In the genomic region with DNA sequence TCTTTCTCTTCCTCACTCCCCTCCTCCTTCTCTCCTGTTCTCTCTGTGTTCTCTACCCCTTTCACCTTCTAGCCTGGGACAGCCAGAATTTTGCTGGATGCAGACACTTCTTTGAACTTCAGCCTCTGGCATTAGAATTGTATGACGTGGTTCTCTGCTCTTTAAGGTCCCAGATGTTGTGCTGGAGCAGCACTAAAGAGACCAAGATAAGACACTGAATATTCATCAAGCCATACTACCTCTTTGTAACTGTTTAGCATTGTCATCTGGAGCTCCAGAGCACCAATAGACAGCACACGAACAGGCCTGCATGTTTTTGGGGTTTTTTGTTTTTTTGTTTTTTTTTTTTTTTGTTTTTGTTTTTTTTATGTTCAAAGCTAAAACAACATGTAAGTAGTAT, we compare ENCODE assay signal across 27 mouse cellular contexts.
"Had no signal": no experiment of that assay in that cellular context is flagged by ENCODE, and none has a peak within 500 bp of the region (broad histone marks: within the 10 kb centered on the region; RNA-seq: fewer than 3 reads in every experiment).

No protein-coding gene starts in this region.

- H3K36me3 ChIP-seq: embryonic facial prominence, embryonic 10.5 days; embryonic facial prominence, embryonic 12.5 days; embryonic facial prominence, embryonic 13.5 days; embryonic facial prominence, embryonic 15.5 days; forebrain, embryonic 10.5 days; forebrain, embryonic 12.5 days; forebrain, embryonic 15.5 days; heart, embryonic 10.5 days had no signal

- H3K4me2 ChIP-seq: embryonic facial prominence, embryonic 12.5 days; embryonic facial prominence, embryonic 13.5 days; embryonic facial prominence, embryonic 15.5 days; forebrain, embryonic 12.5 days; forebrain, embryonic 13.5 days; forebrain, embryonic 15.5 days had no signal

- H3K27ac ChIP-seq: embryonic facial prominence, embryonic 10.5 days; embryonic facial prominence, embryonic 12.5 days; embryonic facial prominence, embryonic 13.5 days; embryonic facial prominence, embryonic 15.5 days; forebrain, embryonic 10.5 days; forebrain, embryonic 12.5 days; forebrain, embryonic 13.5 days; forebrain, embryonic 15.5 days; gastrocnemius, adult 2 months; heart, adult 2 months; heart, embryonic 10.5 days had no signal

- H3K9ac ChIP-seq: embryonic facial prominence, embryonic 12.5 days; embryonic facial prominence, embryonic 13.5 days; embryonic facial prominence, embryonic 15.5 days; forebrain, embryonic 12.5 days; forebrain, embryonic 13.5 days; forebrain, embryonic 15.5 days; forebrain, postnatal 0 days had no signal

- DNase-seq: cerebellum, adult 9-10 months; cerebellum, adult 9-11 months; cerebellum, postnatal 10 days; cerebellum, postnatal 14 days; cerebellum, postnatal 25 days; cerebellum, postnatal 36 days; embryo, embryonic 11 days; forebrain, postnatal 0 days; gastrocnemius, adult 2 months; gastrocnemius, postnatal 10 days; gastrocnemius, postnatal 14 days; gastrocnemius, postnatal 25 days; gastrocnemius, postnatal 36 days; heart, adult 11 months; heart, adult 18-20 months; heart, adult 2 months had no signal

- ATAC-seq: forebrain, embryonic 13.5 days; forebrain, embryonic 15.5 days; forebrain, embryonic 16.5 days; forebrain, postnatal 0 days had no signal

- H3K27me3 ChIP-seq: embryonic facial prominence, embryonic 12.5 days; embryonic facial prominence, embryonic 13.5 days; embryonic facial prominence, embryonic 15.5 days; forebrain, embryonic 12.5 days; forebrain, embryonic 13.5 days; forebrain, embryonic 15.5 days had no signal

- H3K9me3 ChIP-seq: embryonic facial prominence, embryonic 10.5 days; embryonic facial prominence, embryonic 12.5 days; embryonic facial prominence, embryonic 13.5 days; embryonic facial prominence, embryonic 15.5 days; forebrain, embryonic 10.5 days; forebrain, embryonic 12.5 days; forebrain, embryonic 13.5 days; forebrain, embryonic 15.5 days; heart, embryonic 10.5 days had no signal

- H3K4me3 ChIP-seq: embryonic facial prominence, embryonic 10.5 days; embryonic facial prominence, embryonic 12.5 days; embryonic facial prominence, embryonic 13.5 days; embryonic facial prominence, embryonic 15.5 days; erythroblast, embryonic 14.5 days; forebrain, embryonic 10.5 days; forebrain, embryonic 12.5 days; forebrain, embryonic 13.5 days; forebrain, embryonic 15.5 days; gastrocnemius, adult 2 months; heart, adult 2 months; heart, embryonic 10.5 days had no signal

- H3K4me1 ChIP-seq: embryonic facial prominence, embryonic 10.5 days; embryonic facial prominence, embryonic 12.5 days; embryonic facial prominence, embryonic 13.5 days; embryonic facial prominence, embryonic 15.5 days; forebrain, embryonic 10.5 days; forebrain, embryonic 12.5 days; forebrain, embryonic 13.5 days; forebrain, embryonic 15.5 days; heart, embryonic 10.5 days had no signal
